Mouse (Mus musculus): ENCODE measurements around the gene Il9r.
"Not testable (repeated sequence)": the region's sequence is repeated elsewhere in the genome, so short reads cannot be mapped to it uniquely, and the experiment has no call there.

The Il9r gene

DNA sequence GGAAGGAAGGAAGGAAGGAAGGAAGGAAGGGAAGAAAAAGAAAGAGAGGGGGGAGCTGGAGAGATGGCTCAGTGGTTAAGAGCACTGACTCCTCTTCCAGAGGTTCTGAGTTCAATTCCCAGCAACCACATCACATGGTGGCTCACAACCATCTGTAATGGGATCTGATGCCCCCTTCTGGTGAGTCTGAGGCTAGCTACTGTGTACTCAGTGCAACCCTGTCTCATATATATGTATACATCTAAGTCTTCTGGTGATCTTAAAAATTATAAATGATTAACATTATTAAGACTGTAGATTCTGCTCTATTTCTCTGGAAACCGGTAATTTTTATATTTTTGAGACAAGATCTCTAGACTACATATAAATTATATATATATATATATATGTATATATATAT, 913 bp upstream of the Il9r start:
- not testable (repeated sequence) for DNase-seq (ENCODE audit: extremely low spot score, low read depth, low spot score)

DNA sequence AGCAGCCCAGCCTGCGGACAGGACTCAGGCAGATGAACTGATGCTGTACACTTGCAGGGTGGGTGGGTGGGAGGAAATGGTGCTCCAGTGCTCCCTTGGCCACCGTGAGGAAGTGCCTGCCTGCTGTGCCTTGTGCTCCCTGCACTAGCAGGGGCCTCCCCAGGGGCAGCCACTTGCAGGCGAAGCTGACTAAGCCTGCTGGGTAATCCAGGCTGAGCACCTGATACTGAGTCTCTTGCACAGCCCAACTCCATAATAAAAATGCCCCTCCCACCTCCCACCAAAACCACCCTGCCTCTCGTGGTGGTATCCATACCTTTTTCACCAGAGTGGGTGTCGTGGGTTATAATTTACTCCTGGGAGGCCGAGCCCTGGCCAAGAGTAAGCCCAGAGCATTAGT, 849 bp downstream of the Il9r start:
- no peak for DNase-seq (ENCODE audit: extremely low spot score, low read depth, low spot score)

DNA sequence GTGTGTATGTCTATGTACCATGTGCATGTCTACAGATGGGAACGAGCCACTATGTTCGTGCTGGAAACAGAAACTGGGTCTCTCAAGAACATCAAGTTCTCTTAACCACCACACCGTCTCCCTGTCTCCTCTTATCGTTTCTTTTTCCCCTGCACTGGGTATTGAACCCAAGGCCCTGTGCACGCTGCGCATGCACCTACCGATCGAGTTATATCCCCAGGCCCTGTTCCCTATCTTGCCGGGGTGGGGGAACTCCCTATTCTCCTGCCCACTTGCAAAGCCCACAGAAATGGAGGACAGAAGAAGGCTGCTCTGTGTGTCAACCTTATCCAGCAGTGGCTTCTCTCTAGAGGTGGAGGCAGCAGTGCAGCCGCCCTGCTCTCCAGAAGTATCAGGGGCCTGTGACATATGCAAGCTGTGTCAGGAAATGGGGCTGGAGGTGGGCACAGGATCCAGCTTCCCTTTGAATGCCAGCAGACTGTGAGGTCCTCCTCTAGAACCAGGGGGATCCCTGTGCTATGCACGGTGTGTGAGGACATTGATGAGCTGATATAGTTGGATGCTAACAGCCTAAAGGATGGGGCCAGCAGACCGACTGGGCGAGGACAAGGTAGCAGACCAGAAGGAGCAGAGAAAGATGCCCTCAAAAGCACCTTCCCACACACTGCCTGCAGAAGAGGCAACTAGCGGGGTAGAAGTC, 1.7 kb downstream of the Il9r start:
- no peak for DNase-seq (ENCODE audit: extremely low spot score, low read depth, low spot score)

DNA sequence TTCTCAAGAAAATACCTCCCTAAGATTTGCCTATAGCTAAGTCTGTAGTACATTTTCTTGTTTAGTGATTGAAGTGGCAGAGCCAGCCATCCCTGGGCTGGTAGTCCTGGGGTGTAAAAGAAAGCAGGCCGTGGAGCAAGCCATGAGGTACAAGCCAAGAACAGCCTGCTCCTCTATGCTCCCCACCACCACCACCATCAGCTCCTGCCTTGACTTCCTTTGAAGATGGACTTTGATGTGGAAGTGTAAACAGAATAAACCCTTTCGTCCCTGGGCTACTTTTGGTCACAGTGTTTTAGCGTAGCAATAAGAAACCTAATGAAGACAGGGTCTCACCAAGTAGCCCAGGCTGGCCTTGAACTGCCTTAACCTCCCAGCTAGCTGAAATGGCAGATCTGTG, 2.3 kb downstream of the Il9r start:
- DNase-seq (ENCODE audit: extremely low spot score, low read depth, low spot score), result no peak

DNA sequence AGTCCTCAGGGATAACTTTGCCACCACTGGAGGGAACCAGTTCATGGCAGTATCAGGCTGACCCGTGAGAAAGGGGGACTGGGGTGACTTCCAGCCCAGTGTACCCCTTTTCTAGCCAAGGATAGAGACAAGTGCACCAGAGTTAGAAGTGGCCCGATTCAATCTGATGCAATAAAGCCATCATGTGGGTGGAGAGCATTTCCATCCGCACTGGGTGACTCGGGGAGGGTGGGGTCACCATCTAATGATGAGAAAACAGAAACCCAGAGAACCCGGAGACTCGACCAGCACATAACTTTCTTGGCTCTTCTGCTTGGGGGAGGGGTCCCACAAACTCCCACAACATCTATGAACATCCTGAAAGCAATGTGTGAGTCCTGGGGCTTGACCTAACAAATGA, 3.4 kb downstream of the Il9r start:
- no peak for DNase-seq (ENCODE audit: extremely low spot score, low read depth, low spot score)

DNA sequence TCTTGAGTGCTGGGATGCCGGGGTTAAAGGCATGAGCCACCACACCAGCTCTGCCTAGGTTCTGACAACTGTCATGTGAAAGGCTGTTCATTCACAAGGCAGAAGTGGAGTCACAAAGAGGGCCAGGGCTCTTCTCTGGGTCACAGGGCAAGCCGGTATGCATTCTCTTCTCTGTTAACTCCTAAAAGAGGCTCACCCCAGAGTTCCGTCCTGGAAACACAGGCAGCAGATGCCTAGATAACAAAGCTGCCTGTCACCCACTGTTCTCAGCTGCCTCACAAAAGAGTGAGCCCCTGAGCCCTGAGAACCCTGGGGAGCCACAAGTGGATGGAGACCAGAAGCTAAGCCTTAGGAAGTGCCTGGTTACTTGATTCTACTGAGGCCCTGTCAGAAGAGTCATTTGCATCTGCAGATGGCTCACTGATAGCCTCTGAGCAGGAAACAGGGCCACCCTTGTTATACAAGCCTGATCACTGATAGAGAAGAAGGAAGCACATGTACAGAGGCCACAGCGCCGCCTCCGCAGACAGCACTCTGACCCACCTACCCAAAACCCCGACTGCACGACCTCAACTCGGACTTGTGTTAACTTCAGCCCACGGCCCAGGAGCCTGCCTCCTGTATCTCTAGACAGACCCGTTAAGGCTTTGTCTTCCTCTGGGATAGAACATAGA, 4.1 kb downstream of the Il9r start:
- no peak for DNase-seq (ENCODE audit: extremely low spot score, low read depth, low spot score)

DNA sequence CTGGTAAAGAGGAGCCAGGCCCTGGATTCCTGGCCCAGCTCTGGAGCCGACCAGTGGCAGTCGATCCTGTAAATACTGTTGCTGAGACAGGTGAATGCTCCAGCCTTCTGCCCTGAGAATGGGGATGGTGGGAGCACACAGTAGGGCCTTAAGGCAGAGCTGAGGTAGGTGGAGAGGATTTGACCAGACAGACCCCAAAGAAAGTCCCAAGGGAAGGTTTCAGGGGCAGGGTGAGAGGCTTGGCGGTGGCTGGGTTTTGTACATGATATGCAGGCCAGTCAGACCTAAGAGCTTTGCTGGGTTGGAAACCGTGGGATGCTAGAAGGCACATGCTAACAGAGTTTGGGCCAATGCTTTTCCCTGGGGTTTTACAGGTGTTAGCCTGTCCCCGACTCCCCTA, 5.5 kb downstream of the Il9r start:
- no peak for DNase-seq (ENCODE audit: extremely low spot score, low read depth, low spot score)

DNA sequence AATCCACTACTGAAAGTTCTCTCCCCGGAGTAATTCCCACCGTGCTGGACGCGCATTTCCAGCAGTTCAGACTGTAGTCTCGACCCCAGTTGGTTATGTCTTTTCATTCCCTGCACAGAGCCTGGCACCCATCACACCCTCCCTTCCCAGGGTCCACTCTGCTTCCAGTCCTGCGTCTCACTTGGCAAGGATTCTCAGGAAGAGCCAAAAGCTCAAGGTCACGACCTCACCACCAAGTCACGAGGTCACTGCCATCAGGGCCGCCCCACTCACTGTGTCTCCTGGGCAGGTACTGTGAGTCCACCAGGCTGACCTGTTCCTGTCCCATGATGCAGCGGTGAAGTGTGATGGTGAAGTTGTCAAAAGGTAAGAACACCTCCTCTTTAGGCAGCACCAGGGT, 6.0 kb downstream of the Il9r start:
- no peak for DNase-seq (ENCODE audit: extremely low spot score, low read depth, low spot score)

DNA sequence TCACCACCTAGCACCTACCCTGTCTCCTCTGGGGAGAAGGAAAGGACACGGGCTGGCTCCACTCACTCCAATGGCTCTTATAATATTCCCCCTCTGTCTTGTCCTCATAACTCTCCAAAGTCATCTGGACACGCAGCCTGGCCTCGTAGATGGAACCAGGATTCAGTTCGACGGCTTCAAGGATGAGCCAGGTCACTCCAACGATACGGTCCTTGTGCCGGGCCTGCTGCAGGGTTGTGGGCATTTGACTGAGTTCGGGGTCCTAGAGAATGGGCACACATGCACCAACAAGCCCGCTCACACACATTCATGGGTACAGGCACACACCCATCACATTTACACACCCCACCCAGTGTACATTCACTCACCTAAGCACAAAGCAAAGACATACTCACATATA, 6.9 kb downstream of the Il9r start:
- DNase-seq (ENCODE audit: extremely low spot score, low read depth, low spot score), result no peak

DNA sequence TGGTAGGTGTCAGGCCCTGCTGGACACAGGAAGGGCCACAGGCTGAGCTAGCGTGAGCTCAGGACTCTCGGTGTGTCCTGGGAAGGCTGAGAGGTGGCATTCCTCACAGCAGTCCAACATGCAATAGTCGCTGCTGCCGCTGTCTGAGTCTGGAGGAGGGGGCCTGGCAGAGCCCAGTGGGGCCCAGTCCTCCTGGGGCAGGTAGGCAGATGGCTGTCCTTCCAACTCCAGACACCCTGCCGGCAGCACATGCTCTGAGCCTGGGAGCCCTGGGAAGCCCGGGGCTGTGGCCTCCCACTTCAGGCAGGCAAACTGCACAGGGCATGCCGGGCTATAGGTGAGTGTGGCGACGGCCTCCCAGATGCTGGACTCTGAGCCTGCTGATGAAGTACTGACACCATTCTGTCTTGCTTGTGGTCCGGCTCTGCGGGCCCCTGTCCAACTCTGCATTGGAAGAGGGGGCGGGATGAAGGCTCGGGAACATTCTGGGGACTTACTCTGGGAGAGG, 9.4 kb downstream of the Il9r start:
- DNase-seq (ENCODE audit: extremely low spot score, low read depth, low spot score), result no peak

DNA sequence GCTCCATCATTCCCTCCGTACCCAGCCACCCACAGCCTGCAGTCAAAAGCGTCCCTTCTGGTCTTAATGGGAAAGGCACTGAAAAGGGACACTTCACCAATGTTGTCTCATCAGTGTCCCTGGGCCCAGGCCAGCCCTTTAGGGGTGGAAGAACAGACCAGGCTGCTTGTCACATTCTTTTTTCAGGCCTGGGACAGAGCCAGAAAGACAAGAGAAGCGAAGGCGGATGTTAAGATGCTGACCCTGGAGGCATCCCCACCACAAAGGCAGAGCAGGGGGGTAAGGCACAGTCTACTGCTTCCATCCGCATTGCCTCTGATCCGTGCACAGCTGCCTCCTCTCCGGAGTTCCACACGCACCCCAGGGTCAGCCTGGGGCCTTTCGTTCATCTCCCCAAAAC, 10.0 kb downstream of the Il9r start:
- DNase-seq (ENCODE audit: extremely low spot score, low read depth, low spot score), result no peak

DNA sequence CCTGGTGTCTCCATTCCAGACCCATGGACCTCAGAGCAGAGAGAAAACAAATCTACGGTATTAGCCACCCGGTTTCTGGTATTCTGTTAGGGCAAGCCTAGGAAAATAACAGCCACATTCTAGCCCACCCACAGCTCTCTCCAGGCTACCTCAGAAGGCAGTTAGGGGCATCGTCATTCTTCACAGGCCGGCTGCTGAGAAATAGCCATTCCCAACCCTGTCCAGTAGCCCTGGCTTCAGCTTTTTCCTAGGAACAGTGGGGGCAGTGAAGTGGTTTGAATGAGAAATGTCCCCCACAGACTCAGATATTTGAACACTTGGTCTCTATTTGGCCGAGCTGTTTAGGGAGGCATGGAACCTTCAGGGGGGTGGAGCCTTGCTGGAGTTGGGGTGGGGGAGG, 10.6 kb downstream of the Il9r start:
- DNase-seq (ENCODE audit: extremely low spot score, low read depth, low spot score), result no peak

DNA sequence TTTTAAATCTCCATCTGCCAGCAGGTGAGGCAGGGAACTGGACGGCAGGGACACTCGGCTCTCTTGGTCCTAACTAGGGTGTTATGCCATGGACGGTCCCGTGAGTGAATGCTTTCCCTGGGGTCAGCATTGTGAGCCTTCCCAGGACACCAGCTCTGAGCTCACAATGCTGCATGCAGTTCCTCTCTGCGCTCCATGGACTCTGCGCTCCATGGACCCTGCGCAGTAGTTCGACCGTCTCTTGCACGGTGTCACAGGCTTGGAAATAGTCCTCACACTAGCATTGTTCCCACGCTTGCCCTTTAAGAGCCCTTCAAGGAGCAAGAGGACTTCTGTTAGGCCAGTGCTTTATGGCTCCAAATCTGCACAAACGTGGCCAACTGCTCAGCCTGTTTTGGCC, 11.2 kb downstream of the Il9r start:
- no peak for DNase-seq (ENCODE audit: extremely low spot score, low read depth, low spot score)

DNA sequence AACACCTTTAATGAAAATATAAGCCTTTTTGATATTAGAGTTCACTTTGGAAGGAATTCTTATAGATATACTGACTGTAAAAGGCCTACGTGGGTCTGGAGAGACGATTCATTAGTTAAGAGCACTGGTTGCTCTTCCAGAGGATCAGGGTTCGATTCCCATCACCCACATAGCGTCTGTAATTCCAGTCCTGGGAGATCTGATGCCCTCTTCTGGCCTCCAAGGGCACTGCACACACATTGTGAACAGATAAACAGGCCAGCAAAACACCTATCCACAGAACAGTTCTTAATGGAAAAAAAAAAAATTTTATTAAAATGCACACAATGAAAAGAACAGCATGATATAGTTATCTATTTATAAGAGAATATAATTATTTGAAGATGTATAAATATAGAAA, 12.8 kb downstream of the Il9r start:
- no peak for DNase-seq (ENCODE audit: extremely low spot score, low read depth, low spot score)

DNA sequence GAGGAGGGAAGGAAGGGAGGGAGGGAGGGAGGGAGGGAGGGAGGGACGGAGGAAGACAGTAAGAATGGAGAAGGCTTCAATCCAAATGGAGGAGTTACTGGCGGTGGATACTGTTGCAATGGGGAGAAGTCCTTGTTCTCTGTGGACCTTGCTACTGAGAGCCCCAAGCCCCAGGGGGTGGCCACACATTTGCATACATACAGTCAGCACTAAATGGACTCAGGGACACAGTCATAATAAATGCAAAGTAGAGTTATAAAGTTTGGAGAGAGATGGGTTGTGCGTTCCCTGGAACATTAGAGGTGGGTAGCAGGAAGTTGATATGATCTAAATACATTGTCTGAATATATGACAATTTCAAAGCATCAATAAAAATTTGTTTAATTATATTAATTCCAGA, 14.0 kb downstream of the Il9r start:
- DNase-seq (ENCODE audit: extremely low spot score, low read depth, low spot score), result no peak

DNA sequence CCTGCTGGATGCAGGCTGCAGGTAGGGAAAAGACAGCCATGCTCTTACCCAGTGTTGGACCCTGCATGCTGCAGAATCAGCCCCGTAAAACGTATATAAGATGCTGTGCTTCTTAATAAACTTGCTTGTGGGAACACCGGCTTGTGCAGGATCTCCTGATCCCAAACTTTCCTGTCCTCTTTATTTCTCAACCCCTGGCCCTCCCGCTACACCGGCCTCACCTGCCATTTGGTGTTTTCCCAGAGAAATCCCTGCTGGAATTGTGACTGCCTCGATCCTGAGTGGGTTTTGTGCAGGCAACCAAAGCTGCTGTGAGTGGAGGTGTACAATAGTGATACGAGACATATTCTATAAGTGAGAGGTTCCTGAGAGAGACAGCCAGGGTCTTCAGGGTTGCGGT, 15.6 kb downstream of the Il9r start:
- no peak for DNase-seq (ENCODE audit: extremely low spot score, low read depth, low spot score)

DNA sequence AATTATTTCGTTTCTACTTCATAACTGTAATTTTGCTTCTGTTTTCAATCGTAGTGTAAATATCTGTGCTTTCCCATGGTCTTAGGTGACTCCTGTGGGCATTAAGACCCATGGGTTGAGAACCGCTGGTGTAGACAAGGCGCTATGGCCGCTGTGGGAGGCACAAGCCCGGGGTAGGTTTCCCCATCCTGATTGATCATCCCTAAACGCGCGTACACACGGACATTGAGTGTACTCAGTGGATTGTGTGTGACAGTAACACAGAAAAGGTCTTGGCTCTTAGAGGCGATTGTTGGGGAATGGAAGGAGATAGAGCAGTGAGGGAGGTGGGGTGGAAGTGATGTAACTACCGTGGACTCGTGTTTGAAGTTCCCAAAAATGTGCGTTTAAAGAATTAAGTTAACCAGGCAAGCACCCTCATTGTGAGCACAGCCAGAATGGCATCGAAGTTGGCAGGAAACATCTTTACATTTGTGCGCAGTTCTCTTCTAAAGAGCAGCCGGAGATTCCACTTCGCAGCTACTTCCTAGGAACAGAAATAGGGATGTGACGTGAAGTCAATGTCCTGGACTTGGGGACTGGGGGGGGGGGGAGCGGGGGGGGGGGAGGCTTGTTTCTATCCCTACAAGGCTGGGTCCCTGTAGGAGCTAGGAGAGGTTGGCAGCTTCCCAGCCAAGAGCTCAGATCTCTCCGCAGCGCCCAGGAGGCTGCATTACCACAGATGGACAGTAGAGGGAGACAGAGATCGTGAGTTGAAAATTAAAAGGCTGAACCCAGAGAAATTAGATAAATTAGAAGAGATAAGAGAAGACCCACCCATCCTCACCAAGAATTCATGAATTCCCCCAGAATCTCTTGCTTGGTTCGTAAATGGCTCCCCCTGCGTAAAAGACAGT, 17.9 kb downstream of the Il9r start:
- peak; percentile 52 for DNase-seq (ENCODE audit: extremely low spot score, low read depth, low spot score)

DNA sequence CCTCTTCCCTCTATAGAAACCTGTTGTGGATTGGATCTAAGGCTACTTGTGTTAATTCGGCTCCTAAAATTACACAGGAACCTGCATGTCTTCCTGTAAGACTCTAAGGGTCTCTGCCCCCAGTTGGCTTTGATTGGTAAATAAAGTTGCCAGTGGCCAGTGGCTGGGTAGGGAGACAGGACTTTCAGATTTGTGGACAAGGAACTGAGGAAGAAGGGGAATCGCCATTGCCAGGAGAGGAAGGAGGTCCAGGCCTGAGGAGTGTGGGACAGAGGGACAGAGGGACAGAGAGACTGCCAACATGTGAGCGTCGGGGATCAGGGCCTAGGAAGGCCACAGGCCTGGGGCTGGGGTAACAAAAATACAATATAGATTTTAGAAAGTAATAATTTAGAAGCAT, 18.8 kb downstream of the Il9r start:
- DNase-seq (ENCODE audit: extremely low spot score, low read depth, low spot score), result no peak

DNA sequence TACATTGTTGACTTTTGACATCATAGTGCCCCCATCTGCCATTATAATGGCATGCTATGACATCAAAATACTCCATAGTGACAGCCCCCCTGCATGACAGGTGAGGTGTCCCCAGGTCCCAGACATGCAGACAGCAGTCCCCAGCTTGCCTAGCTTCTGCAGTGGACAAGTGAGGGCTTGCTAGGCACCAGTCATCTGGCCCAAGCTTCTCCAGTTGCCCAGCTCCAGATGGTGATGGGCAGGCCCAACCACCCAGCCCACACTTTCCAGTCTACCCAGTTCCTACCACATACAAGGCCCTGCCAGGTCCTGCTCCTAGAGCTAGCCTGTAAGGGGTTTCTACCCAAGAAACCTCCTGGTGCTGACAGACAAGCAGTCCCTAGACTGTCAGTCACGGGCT, 21.6 kb downstream of the Il9r start:
- DNase-seq (ENCODE audit: extremely low spot score, low read depth, low spot score), result no peak

DNA sequence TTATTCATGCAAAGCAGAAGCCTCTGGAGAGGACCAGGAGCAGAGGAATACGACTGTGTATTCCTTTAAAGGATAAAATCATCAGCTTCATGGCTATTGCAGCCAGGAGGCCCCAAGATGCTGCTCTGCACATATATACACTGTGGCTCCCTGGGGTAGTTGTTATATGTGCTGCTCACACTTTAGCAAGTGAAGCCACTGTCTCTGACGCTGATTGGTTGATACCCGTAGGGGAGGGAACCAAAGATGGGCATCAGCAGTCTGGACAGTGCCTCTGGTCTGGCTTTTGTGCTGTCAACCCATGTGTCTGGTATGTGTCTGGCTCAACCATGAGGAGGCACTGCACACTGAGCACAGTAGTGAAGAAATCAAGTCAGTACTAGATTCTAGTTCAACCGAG, 33.4 kb downstream of the Il9r start:
- no peak for DNase-seq (ENCODE audit: extremely low spot score, low read depth, low spot score)

DNA sequence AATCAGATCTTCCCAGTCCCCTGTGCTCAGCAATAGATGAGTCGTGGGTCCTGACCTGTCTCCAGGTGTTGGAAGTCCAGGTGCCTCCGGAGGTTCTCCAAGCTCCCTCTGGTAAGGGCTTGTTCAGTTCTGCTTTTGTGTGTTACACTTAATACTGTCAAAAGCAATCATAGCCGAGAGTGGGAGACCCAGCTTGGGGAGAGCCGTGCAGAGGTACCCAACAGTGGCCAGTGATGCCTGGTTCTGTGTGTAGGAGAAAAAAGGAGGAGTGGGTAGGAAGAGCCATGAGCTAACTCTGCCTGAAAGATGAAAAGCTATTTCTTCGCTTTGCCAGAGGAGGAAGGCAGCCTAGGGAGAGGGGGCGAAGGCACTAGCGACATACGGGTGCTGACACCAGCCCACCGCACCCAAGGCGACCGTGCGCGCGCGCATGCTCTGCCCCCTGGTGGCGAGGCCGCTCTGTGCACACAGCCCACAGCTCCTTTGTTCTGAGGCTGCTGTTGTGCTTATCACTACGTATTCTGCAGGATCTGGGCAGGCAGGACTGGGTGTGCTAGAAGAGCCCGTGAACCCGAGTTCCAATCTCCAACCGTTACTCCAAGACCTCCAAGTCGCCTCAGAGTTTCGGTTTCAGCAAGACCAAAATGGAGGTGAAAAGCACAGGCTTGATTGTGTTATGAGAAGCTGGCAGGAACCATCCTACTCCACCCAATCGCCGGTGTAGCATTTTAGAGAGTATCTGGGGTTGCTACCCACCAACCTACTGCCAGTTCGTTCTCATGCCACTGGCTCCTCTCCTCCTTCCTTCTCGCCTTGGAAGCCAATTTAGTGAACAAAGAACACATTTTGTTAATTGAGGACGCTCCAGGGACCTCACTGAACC, 37.9 kb downstream of the Il9r start:
- DNase-seq (ENCODE audit: extremely low spot score, low read depth, low spot score), result no peak

All from hindlimb bud, embryonic 11.5 days (tissue).